In the genomic region with DNA sequence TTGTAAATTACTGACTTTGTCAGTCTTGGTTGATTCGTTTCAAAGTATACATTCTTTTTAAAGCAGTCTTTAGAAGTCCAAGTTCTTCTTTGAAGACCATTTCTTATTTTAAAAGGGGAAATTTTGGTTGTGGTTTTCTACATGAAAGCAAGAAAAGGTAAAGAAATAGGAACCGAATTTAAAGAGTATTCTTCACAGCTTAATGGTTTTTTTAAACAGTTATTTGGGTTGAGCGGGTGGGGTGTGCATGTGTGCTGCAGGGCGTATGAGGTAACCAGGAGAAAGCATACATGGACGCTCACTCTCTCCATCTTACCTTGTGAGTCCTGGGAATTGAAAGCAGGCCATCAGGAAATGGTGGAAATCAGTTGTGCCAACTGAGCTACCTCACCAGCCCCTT, we compare ENCODE assay signal across 25 mouse cellular contexts. TPM values are rescaled to one million over a fixed set of nuclear protein-coding genes. Genes with fewer than 3 reads are reported as not detected.
"Had no signal": no experiment of that assay in that cellular context is flagged by ENCODE, and none has a peak within 500 bp of the region (broad histone marks: within the 10 kb centered on the region; RNA-seq: fewer than 3 reads in every experiment).

No protein-coding gene starts in this region.

- H3K4me1 ChIP-seq: heart, embryonic 13.5 days; heart, embryonic 15.5 days; hindbrain, embryonic 13.5 days; hindbrain, embryonic 15.5 days; limb, embryonic 13.5 days had no signal

- H3K27me3 ChIP-seq: heart, embryonic 13.5 days; heart, embryonic 15.5 days; hindbrain, embryonic 13.5 days; hindbrain, embryonic 15.5 days; kidney, embryonic 15.5 days; limb, embryonic 13.5 days had no signal

- H3K4me3 ChIP-seq: gastrocnemius, adult 2 months; heart, adult 2 months; heart, embryonic 13.5 days; heart, embryonic 15.5 days; hindbrain, embryonic 13.5 days; hindbrain, embryonic 15.5 days; kidney, embryonic 15.5 days; limb, embryonic 13.5 days had no signal

- ATAC-seq: hindbrain, postnatal 0 days; intestine, embryonic 16.5 days had no signal

- DNase-seq: gastrocnemius, adult 2 months; gastrocnemius, postnatal 10 days; gastrocnemius, postnatal 25 days; heart, adult 11 months; heart, adult 2 months; heart, postnatal 14 days; heart, postnatal 36 days; kidney, adult 11 months; kidney, adult 2 months; kidney, adult 9 months; kidney, postnatal 14 days; kidney, postnatal 36 days; layer of hippocampus, adult 9-11 months; layer of hippocampus, postnatal 36 days; left cerebral cortex, postnatal 4 days had no signal

- H3K27ac ChIP-seq: gastrocnemius, adult 2 months; heart, adult 2 months; heart, embryonic 13.5 days; heart, embryonic 15.5 days; hindbrain, embryonic 13.5 days; hindbrain, embryonic 15.5 days; hindbrain, postnatal 0 days; kidney, embryonic 15.5 days; kidney, postnatal 0 days; limb, embryonic 13.5 days had no signal

RNA-seq across cellular contexts. Expression of a gene that starts 51.0 kb away (rescaled TPM):
- total RNA-seq: hematopoietic stem cell, adult 5-6 weeks had no signal
